Mouse (Mus musculus) G1E (cell line): ENCODE measurements at regions not wholly inside any gene's neighbourhood (a gene's known extent, or its start where the extent isn't known, plus 50 kb on each side); places are given as distances from the start of the nearest gene placed in this dataset.

ENCODE experiments used
- CTCF ChIP-seq: IDR thresholded peaks from 2 replicates; pipeline ENCODE4 v1.5.1; 2012; ENCODE audit warnings: low read depth, low read length, inconsistent platforms, mixed read lengths
- GATA1 ChIP-seq: IDR thresholded peaks from 2 replicates; pipeline ENCODE4 v1.6.1; 2012; ENCODE audit warnings: borderline replicate concordance, low read length, inconsistent platforms, mixed read lengths
- POLR2AphosphoS5 ChIP-seq: IDR thresholded peaks from 2 replicates; pipeline ENCODE4 v1.6.1; 2012; ENCODE audit warnings: low read depth, low read length, inconsistent platforms; ENCODE audit not compliant: insufficient replicate concordance
- TAL1 ChIP-seq: conservative IDR thresholded peaks from 2 replicates; pipeline ENCODE4 v1.6.1; 2012; ENCODE audit warnings: low read depth, low read length, inconsistent platforms, mixed read lengths

- TF ChIP-seq CTCF (no peak), GATA1 (no peak), TAL1 (no peak), POLR2AphosphoS5 (no peak)
These were observed 109.5 kb downstream of the Tmem38b start for GRCm38 (mm10) chr4:53935306-53935705.
